Mouse (Mus musculus) spleen, postnatal 0 days (tissue): ENCODE results near the gene Esx1. TPM values are rescaled to one million over a fixed set of nuclear protein-coding genes. Genes with fewer than 3 reads are reported as not detected.

Source experiments
- polyA plus RNA-seq: library from polyadenylated mRNA; unstranded; fragments of >200 nt; fragmentation: Nextera tagmentation; extraction: Ambion mirVana; gene quantifications from 2 replicates; pipeline ENCODE4 v1.2.1, GENCODE M21; 2015

Esx1 gene
- not detected in 2 replicates for polyA plus RNA-seq

GRCm38 (mm10) chrX:137121718-137122117 is at the start of gene Esx1:
Esx1 (minus strand) TSS chrX:137122083.

Other genes with a start within 250 kb of the Esx1 start
- not detected in 2 replicates for gene H2bfm, start 194.8 kb downstream of the Esx1 start, polyA plus RNA-seq
- gene Tmsb15b2, start 146.6 kb downstream of the Esx1 start, polyA plus RNA-seq: 9.6 and 10.8 TPM in 2 replicates
- gene Tmsb15l, start 145.2 kb downstream of the Esx1 start, polyA plus RNA-seq: 0.90 and 1.7 TPM in 2 replicates
- gene Tmsb15b1, start 145.2 kb downstream of the Esx1 start, polyA plus RNA-seq: 9.5 and 12.9 TPM in 2 replicates
- 0.42 and 0.71 TPM in 2 replicates for gene Zcchc18, start 128.9 kb downstream of the Esx1 start, polyA plus RNA-seq
- gene Slc25a53, start 83.8 kb downstream of the Esx1 start, polyA plus RNA-seq: 5.1 and 5.5 TPM in 2 replicates
- gene Fam199x, start 72.5 kb downstream of the Esx1 start, polyA plus RNA-seq: 1.6 and 2.1 TPM in 2 replicates